Mouse (Mus musculus): ENCODE results near the gene Adra1d.

Adra1d gene

DNA sequence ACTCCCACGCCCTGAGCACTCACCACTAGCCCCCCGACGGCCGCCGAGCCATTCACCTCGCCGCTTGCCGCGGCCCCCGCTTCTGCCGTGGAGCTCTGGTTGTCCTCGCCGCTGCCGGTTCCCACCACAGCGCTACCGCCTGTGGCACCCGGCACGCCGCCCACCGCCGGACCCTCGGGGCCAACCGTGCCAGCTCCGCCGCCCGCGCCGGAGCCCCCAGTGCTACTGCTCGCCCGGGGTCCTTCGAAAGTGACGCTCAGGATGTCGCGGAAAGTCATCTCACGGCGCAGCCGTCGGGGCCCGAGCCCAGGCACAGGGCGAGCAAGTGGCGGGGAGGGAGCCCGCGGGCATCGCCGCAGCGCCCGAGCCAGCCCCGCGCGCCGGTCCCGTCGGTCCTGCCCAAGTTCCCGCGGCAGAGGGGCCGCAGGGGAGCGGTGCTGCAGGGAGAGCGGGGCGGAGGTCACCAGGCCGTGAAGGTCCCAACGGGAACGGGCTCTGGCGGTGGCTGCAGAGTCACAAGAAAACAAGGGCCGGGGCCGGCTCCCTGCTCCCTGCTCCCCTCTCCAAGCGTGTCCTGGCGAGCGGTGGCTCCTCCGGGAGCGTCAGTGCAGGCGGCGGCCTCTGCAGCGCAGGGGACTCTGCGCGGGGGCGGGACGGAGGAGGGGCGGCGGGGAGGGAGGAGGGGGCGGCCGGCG, at the start of gene Adra1d:
Adra1d (minus strand) TSS at position 393 of the 695 bp plus-strand sequence.
- DNase-seq (ENCODE audit: low read depth, low spot score) = no peak

DNA sequence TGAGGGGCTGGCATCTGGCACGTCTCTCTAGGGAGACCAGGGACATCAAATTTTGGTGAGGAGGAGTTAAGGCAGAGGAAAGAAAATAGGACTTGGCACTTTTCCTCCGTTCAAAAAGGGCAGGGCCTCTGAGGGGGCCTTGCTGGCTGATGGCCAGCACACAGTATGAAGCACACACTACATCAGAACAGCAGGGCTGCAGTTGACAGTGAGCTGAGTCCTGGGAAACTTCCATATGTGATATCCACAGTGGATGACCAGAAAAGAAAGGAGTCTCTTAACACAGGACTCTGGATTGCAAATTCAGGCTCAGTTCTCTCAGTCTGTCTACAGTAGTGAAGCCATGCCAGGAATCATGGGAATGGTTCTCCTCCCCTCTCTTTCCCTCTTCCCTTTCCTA, 39.8 kb upstream of the Adra1d start:
- no peak for DNase-seq (ENCODE audit: low read depth, low spot score)

GRCm38 (mm10) chr2:131594871-131595270, 32.8 kb upstream of the Adra1d start:
- no peak for DNase-seq (ENCODE audit: low read depth, low spot score)

DNA sequence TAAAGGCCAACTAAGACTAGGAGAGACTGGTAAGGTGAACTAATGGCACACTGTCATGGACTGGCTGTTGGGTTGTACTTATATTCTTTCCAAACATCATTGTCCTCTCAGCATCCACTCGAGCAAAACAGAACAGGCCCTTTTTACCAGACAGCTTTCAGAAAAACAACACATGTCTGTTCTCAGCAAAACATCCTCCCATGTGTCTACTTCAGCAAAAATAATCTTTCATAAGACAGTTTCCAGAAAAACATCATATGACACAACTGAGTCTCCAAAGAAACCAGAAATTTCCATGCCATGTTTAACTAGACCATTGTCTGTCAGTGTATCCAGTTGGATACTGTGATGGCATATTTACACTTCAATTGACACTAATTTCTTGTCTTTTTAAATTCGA, 25.4 kb upstream of the Adra1d start:
- DNase-seq (ENCODE audit: low read depth, low spot score) = no peak

- no peak for DNase-seq (ENCODE audit: low read depth, low spot score)
These were observed 19.4 kb upstream of the Adra1d start for GRCm38 (mm10) chr2:131581506-131581905.

- peak; percentile 83 for DNase-seq (ENCODE audit: low read depth, low spot score)
These were observed 571 bp upstream of the Adra1d start for GRCm38 (mm10) chr2:131562586-131563122.

DNA sequence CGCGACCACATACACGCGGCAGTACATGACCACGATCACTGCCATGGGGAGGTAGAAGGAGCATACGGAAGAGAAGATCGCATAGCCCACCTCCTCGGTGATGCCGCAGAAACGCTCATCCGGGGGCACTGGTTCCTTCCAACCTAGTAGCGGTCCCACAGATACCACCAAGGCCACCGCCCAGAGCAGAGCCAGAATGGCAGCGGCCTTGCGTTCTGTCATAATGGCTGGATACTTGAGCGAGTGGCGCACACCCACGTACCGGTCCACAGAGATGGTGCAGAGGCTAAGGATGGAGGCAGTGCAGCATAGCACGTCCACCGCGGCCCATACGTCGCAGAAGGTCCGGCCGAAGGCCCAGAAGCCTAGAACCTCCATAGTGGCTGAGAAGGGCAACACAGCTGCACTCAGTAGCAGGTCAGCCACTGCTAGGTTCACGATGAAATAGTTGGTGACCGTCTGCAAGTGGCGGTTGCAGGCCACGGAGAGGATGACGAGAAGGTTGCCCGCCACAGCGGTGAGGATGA, 676 bp downstream of the Adra1d start:
- no peak for DNase-seq (ENCODE audit: low read depth, low spot score)

DNA sequence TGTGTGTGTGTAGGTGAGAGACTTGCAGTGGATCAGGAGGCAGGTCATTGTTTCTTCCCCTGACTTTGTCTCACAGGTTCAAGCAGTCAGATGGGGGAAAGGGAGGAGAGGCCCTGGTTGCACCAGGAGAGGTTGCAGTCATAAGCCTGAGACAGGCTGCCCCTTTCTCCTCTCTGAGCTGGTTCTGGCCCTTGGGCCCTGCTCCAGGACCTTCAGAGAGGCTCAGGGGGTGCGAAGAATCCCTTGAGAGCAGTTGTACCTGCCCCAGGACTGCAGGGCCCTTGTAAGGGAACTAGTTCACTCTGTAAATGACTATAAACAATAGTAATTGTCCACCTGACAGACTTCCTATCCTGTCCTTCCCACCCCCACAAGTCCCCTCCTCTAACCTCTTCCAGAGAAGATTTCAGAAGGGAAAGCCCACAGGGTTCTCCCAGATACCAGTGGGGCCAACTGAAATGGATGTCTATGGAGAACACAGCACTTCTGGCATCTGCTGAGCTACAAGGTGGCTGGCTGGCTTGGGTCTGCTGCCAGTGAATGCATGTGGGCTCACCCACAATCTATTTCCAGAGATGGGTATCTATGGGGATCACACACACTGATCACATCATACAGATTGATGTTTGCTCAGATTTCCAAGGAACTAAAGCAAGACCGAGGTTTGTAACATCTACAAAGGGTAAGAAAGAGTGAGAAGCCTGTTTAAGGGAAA, 1.7 kb downstream of the Adra1d start:
- DNase-seq (ENCODE audit: low read depth, low spot score) = no peak

DNA sequence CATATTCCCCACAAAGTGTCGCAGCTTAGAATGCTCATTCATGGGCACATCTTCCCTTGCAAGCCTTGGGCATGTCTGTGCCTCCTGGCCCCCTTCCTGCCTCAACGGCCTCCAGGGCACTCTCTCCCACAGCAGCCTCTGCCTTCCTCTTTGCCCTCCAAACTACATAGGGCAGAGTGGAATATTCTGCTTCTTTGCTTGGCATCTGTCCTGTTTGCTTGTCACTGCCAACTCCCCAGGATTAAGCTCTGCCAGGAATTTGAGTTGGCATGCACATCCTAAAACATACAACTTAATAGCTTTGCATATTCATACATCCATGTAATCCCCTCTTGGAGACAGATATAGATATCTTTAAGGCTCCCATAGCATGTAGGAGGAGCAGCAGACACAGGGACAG, 4.2 kb downstream of the Adra1d start:
- no peak for DNase-seq (ENCODE audit: low read depth, low spot score)

DNA sequence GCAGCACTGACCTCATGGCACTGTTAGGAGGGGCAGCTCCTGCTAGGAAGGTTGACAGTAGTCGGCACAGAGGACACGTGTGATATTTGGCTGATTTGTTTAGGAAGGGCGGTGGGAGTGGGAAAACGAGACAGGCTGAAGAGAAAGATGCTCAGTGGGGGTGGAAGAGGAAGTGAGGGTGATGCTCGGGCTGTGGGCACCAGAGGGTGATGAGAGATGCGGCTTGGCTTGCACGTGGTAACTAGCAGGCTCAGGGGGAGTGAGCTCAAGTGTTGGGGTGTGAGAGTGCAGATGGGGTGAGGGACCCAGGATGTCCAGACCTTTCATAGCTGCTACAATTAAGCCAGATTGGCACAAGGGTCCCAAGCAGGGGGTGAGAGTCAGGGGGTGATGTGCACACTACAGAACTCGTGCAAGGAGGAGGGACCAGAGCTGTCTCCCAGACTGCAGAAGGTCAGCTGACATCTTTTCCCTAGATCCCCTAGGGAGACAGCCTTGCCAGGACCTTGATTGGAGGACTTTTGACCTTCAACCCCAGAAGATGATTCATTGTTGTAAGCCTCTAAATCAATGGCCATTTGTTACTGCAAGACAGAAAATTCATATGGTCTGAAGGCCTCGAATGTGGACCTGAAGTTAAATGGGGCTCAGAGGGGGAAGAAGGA, 9.2 kb downstream of the Adra1d start:
- DNase-seq (ENCODE audit: low read depth, low spot score) = no peak

DNA sequence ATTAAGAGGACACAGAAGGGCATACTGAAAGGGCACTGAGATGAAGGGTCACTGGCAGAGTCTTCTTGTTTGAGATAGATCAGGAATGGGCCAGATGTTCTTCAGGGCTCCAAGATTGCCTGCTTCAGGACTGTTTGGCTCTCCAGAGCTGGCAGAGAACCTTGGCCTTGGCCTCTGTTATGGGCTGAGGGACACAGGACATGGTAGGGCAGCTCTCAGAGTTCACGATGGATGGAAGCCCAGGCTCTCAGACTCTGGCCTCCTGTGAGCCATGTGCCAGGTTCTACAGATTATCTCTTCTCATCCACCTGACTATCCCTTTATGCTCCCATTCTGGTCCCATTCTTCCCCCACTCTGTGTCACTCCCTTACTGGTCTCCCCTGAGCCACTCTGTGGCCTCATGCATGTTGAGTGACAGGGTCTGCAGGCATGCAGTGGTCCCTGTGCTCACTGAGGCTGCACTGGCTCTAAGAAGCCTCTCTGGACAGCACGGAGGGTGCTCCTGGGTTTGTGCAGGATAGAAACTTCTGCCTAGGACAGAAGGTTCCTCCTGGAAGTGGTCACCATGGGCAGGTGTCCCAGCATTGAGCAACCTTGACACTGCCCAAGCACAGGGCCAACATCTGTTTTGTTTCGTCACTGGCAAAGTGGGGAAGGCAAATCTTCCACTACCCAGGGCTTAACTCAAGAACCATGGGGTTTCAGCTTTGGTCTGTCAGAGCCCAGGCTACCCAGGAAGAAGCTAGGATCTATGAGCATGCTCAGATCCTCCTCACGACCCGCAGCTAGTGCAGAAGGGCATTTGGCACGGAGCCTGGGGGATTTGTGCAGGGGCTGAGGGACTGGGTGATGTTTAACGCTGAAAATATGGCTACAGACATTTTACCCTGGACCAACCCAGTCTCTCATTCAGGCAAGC, 10.1 kb downstream of the Adra1d start:
- DNase-seq (ENCODE audit: low read depth, low spot score) = no peak

DNA sequence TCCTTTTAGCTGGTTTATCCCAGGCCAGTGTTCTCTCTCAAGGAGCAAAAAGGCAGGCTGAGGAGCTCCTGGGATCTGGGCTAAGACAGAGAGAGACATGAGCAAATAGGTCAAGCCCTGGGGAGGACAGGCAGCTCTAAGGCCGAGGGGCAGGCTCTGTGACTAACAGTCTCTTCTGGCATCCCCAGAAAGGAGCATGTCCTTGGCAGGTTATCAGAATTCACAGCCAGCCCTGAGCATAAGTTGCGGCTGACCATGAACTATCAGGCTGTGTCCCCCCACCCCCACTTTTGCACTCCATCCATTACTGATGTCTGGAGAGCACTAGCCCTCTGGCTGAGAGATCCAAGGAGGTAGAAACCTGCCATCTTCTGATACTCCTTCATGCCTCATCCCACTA, 11.2 kb downstream of the Adra1d start:
- DNase-seq (ENCODE audit: low read depth, low spot score) = no peak

DNA sequence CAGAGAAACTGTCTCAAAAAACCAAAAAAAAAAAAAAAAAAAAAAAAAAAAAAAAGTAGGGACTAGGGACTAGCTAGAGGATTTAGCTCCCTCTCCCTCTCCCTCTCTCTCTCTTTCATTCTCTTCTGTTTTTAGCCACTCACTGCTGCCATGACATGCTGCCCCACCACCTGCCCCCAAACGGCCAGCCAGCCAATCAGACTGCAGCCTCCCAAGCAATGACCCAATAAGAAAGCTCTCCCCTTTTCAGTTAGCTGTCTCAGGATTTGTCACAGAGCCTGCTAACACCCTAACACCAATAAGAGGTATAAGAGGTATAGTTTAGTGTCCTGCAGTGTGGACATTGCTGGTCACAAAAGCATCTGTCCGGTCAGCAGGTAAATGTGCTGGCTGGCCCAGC, 11.6 kb downstream of the Adra1d start:
- DNase-seq (ENCODE audit: low read depth, low spot score) = no peak

GRCm38 (mm10) chr2:131549090-131549489, 13.0 kb downstream of the Adra1d start:
- DNase-seq (ENCODE audit: low read depth, low spot score) = no peak

- no peak for DNase-seq (ENCODE audit: low read depth, low spot score)
These were observed 13.8 kb downstream of the Adra1d start for GRCm38 (mm10) chr2:131548330-131548729.

DNA sequence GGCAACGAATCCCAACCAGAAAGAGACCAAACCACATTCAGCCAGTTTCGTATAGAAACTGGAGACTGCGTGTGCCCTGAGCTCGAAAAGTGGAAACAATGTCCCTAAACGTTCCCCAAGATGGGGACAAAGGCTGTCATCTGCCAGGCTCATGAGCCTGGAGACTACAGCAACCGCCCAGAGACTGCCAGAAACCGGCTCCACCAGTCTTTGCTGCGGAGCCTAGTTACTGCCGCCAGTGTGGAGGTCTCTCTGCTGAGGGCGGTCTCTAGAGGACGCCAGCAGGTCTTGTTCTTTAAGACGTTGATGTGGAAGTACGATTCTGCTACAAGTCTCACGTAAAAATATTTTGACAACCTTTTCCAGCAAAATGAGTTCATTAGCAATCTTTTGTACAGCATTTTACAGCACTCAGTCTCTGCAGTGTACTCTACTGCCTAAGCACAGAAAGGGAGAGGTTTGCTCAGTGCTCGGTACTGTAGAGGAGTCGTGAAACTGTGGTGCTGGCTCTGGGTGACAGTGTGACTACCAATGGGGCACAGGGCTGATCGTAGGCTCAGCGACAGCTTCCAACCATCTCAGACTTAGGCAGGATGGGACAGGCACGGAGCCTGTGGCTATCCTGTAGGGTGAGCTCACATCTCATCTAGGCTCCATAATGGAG, 15.2 kb downstream of the Adra1d start:
- DNase-seq (ENCODE audit: low read depth, low spot score) = no peak

GRCm38 (mm10) chr2:131546308-131546700, 15.8 kb downstream of the Adra1d start:
- DNase-seq (ENCODE audit: low read depth, low spot score) = no peak

DNA sequence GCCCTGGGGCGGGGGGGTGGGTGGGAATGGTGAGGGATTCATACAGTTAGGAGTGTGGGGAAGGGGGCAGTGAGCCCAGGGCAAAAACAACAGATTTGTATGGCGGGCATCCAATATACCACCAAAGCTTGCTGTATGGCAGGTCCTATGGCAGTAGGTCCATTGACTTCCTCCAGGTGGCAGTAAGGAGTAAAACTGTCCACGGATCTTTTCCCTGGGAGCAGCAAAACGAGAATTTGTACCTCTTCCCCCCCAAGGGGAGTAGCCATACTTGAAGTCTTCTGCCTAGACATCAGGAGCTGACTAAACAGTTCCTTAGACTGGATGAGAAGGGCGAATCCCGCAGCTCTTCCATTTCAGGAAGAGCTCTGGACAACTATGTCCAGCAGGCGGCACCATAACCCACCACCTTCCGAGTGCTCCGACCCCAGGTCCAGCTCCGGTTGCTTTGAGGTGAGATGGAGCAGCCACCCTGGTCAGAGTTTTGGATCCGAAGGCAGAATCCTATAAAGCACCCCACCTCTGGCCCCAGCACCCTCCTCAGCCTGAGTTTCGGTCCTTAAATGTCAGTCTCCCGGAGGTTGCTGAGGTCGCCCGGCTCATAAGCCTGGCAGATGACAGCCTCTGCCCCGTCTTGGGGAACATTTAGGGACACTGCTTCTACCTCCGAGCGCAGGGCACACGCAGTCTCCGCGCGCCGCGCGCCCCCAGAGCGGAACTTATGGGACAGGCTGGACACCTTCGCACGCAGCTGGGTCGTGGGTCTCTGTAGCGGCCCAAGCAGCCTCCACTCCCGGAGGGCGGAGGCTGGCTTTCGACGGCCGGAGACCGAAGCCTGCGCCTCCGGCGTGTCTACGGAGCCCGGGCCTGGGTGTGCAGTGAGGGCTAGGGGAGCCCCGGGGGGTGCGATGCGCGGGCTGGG, 16.4 kb downstream of the Adra1d start:
- peak; percentile 76 for DNase-seq (ENCODE audit: low read depth, low spot score)

DNA sequence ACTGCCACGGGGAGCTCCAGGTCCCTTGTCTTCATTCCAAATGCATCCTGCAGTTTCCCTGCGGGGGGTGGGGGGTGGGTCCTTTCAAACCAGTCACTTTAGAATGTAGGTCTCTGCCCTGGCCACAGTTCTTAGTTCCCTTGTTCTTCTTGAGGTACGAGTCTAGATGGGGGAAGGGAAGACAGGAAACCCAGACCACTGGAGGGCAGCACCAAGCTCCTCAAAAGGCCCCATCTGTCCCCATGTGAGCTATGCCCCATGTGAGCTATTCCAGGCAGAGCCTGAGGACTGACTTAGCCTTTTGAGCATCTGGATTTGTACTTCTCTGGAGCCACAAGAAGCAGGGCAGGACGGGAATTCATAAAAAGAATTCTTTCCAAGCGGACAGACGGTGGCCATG, 19.6 kb downstream of the Adra1d start:
- DNase-seq (ENCODE audit: low read depth, low spot score) = peak; percentile 39

DNA sequence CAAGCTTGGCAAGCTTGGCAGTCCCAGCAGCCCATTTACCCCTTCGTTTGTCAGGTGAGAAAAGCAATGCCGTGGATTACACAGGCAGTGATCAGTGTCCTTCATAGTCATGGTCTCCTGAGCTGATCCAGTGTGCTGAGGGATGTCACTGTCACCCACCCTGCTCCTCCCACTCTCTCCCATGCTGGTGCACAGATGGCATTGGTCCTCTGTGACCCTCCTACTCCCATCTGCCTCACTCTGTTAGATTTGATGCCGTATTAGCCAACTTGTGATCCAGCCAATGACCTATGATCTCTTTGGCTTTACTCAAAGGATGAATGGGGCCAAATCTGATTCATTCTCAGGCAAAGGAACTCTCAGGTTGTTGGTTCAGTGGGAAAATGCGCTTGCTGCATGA, 20.4 kb downstream of the Adra1d start:
- no peak for DNase-seq (ENCODE audit: low read depth, low spot score)

Measured in mesoderm, embryonic 11.5 days (tissue).